Comparison of ENCODE assay signal across 7 mouse cellular contexts in the genomic region with DNA sequence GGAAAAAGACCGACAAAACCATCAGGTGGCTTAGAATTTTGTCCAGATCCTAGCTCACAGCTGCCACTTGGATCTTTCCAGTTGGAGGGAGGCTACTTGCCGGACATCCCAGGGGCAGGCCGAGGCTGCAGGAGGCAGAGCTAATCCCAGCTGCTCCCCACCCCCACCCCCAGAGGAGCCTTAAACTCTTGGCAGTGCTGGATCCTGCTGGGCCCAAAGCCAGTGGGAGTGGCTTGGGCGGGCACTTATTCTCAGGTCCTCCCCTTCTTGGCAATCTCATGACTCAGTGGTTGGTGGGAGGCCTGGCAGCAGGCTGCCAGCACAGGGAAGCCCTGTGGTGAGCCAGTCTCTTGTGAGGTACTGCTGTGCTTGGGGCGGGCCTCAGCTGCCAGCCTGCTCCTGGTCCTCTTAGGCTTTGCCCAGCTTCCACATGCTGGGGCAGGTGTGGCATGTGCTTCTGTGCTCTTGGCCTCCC. TPM values are rescaled to one million over a fixed set of nuclear protein-coding genes. Genes with fewer than 3 reads are reported as not detected.
DNase-seq lines count a peak whose midpoint lies in the region; ATAC-seq lines count a peak whose summit lies in the region.

No protein-coding gene starts in this region.

- DNase-seq in adrenal gland, postnatal 10 days: peak; percentile 94
- peak; percentile 89 to 90 for DNase-seq in heart, adult 18-20 months
- DNase-seq in kidney, adult 11 months: peak; percentile 92
- DNase-seq in limb, embryonic 10.5 days (ENCODE audit: low spot score): no peak
- DNase-seq in midbrain, embryonic 11.5 days (ENCODE audit: low spot score, missing footprints): no peak

- peak overlapping the region; percentile 43; the same call in 1 of the 2 replicates for H3K27ac ChIP-seq in embryonic facial prominence, embryonic 12.5 days
- H3K27ac ChIP-seq in limb, embryonic 10.5 days: peak overlapping the region; percentile 27
- H3K27ac ChIP-seq in midbrain, embryonic 11.5 days (ENCODE audit: low read depth, low read length): peak overlapping the region; percentile 30; the same call in 1 of the 2 replicates
- H3K27ac ChIP-seq in stomach, embryonic 16.5 days (ENCODE audit: low read length): peak overlapping the region; percentile 50

- ATAC-seq in embryonic facial prominence, embryonic 12.5 days (ENCODE audit: insufficient number of reproducible peaks, insufficient read depth, low FRiP score, low TSS enrichment): peak; percentile 68
- ATAC-seq in midbrain, embryonic 11.5 days (ENCODE audit: low FRiP score): peak; percentile 28
- ATAC-seq in stomach, embryonic 16.5 days (ENCODE audit: insufficient read depth, low FRiP score): peak; percentile 83

- H3K4me2 ChIP-seq in embryonic facial prominence, embryonic 12.5 days (replicated peaks): no peak overlapping the region
- no peak overlapping the region for H3K4me2 ChIP-seq in midbrain, embryonic 11.5 days
- no peak overlapping the region for H3K4me2 ChIP-seq in stomach, embryonic 16.5 days (ENCODE audit: low read depth, low read length)

- H3K27me3 ChIP-seq in embryonic facial prominence, embryonic 12.5 days: no peaks in the 10 kb centered on the region
- H3K27me3 ChIP-seq in limb, embryonic 10.5 days (ENCODE audit: low read depth, poor library complexity, severe bottlenecking): no peaks in the 10 kb centered on the region
- no peaks in the 10 kb centered on the region for H3K27me3 ChIP-seq in midbrain, embryonic 11.5 days (ENCODE audit: control insufficient read depth, insufficient read depth, low read length)
- H3K27me3 ChIP-seq in stomach, embryonic 16.5 days (ENCODE audit: control insufficient read depth, insufficient read depth, low read length): no peaks in the 10 kb centered on the region

- H3K36me3 ChIP-seq in embryonic facial prominence, embryonic 12.5 days: 0 out of 2 replicates have a peak, but pooled peaks cover 9% of the 10 kb centered on the region
- peaks cover 16% of the 10 kb centered on the region for H3K36me3 ChIP-seq in limb, embryonic 10.5 days
- H3K36me3 ChIP-seq in midbrain, embryonic 11.5 days (ENCODE audit: control insufficient read depth, insufficient read depth, low read length): no peaks in the 10 kb centered on the region
- no peaks in the 10 kb centered on the region for H3K36me3 ChIP-seq in stomach, embryonic 16.5 days (ENCODE audit: control insufficient read depth, insufficient read depth, low read length)

- no peak overlapping the region for H3K4me3 ChIP-seq in embryonic facial prominence, embryonic 12.5 days
- no peak overlapping the region for H3K4me3 ChIP-seq in limb, embryonic 10.5 days
- H3K4me3 ChIP-seq in midbrain, embryonic 11.5 days (ENCODE audit: low read depth, low read length): no peak overlapping the region
- no peak overlapping the region for H3K4me3 ChIP-seq in stomach, embryonic 16.5 days (replicated peaks; ENCODE audit: low read length)

- H3K9me3 ChIP-seq in embryonic facial prominence, embryonic 12.5 days: no peaks in the 10 kb centered on the region
- no peaks in the 10 kb centered on the region for H3K9me3 ChIP-seq in limb, embryonic 10.5 days (replicated peaks)
- H3K9me3 ChIP-seq in midbrain, embryonic 11.5 days (ENCODE audit: control insufficient read depth, low read length): no peaks in the 10 kb centered on the region
- no peaks in the 10 kb centered on the region for H3K9me3 ChIP-seq in stomach, embryonic 16.5 days (replicated peaks; ENCODE audit: control insufficient read depth, low read length)

- 16% methylated on average over 5 of the region's 5 CpGs for WGBS in embryonic facial prominence, embryonic 12.5 days
- WGBS in limb, embryonic 10.5 days: 24% methylated on average over 5 of the region's 5 CpGs
- 8% methylated on average over 5 of the region's 5 CpGs for WGBS in midbrain, embryonic 11.5 days
- WGBS in stomach, embryonic 16.5 days: 18% methylated on average over 5 of the region's 5 CpGs

- H3K9ac ChIP-seq in embryonic facial prominence, embryonic 12.5 days: no peak overlapping the region
- no peak overlapping the region for H3K9ac ChIP-seq in midbrain, embryonic 11.5 days (ENCODE audit: low read length)
- no peak overlapping the region for H3K9ac ChIP-seq in stomach, embryonic 16.5 days (ENCODE audit: low read length)

- peaks cover 34% of the 10 kb centered on the region for H3K4me1 ChIP-seq in embryonic facial prominence, embryonic 12.5 days
- peaks cover 69% of the 10 kb centered on the region for H3K4me1 ChIP-seq in limb, embryonic 10.5 days
- peaks cover 32% of the 10 kb centered on the region for H3K4me1 ChIP-seq in midbrain, embryonic 11.5 days (ENCODE audit: control insufficient read depth, insufficient read depth, low read length)
- peaks cover 34% of the 10 kb centered on the region for H3K4me1 ChIP-seq in stomach, embryonic 16.5 days (ENCODE audit: control insufficient read depth, insufficient read depth, low read length)

RNA-seq across cellular contexts. Expression of a gene that starts 10.8 kb away (rescaled TPM):
- 10 to 100 TPM; 31.5 to 47.4 TPM for total RNA-seq in adrenal gland, postnatal 10 days (2021)
- 64.1 and 66.1 TPM in 2 replicates for polyA plus RNA-seq in embryonic facial prominence, embryonic 12.5 days (2016; fragmentation: Nextera tagmentation; extraction: Ambion mirVana)
- 10 to 100 TPM in 1 of 2 experiments, 1 to 10 TPM in 1; 8.7 to 11.5 TPM for total RNA-seq in heart, adult 18-20 months (2021)
- polyA plus RNA-seq in limb, embryonic 10.5 days (2016; fragmentation: Nextera tagmentation; extraction: Ambion mirVana): 46.7 and 58.9 TPM in 2 replicates
- polyA plus RNA-seq in midbrain, embryonic 11.5 days (2014; fragmentation: Nextera tagmentation; extraction: Ambion mirVana): 45.8 and 48.8 TPM in 2 replicates
- polyA plus RNA-seq in stomach, embryonic 16.5 days (2015; fragmentation: Nextera tagmentation; extraction: Ambion mirVana): 24.6 and 28.2 TPM in 2 replicates

RNA-seq across cellular contexts. Expression of a gene that starts 17.8 kb away (rescaled TPM):
- total RNA-seq in adrenal gland, postnatal 10 days (2021): 1 to 10 TPM; 2.6 to 3.2 TPM
- polyA plus RNA-seq in embryonic facial prominence, embryonic 12.5 days (2016; fragmentation: Nextera tagmentation; extraction: Ambion mirVana): 0.87 TPM in 1 of 2 replicates, not detected in the other
- total RNA-seq in heart, adult 18-20 months (2021): 1 to 10 TPM; 1.1 to 1.2 TPM
- not detected in 2 replicates for polyA plus RNA-seq in limb, embryonic 10.5 days (2016; fragmentation: Nextera tagmentation; extraction: Ambion mirVana)
- not detected in 2 replicates for polyA plus RNA-seq in midbrain, embryonic 11.5 days (2014; fragmentation: Nextera tagmentation; extraction: Ambion mirVana)
- 7.4 and 8.9 TPM in 2 replicates for polyA plus RNA-seq in stomach, embryonic 16.5 days (2015; fragmentation: Nextera tagmentation; extraction: Ambion mirVana)

RNA-seq across cellular contexts. Expression of a gene that starts 27.0 kb away (rescaled TPM):
- total RNA-seq in adrenal gland, postnatal 10 days (2021): 1 to 10 TPM; 4.3 to 5.4 TPM
- 0.36 TPM in 1 of 2 replicates, not detected in the other for polyA plus RNA-seq in embryonic facial prominence, embryonic 12.5 days (2016; fragmentation: Nextera tagmentation; extraction: Ambion mirVana)
- 1 to 10 TPM; 2.4 to 2.7 TPM for total RNA-seq in heart, adult 18-20 months (2021)
- not detected in 2 replicates for polyA plus RNA-seq in limb, embryonic 10.5 days (2016; fragmentation: Nextera tagmentation; extraction: Ambion mirVana)
- polyA plus RNA-seq in midbrain, embryonic 11.5 days (2014; fragmentation: Nextera tagmentation; extraction: Ambion mirVana): 0.10 and 0.25 TPM in 2 replicates
- 3.2 and 3.5 TPM in 2 replicates for polyA plus RNA-seq in stomach, embryonic 16.5 days (2015; fragmentation: Nextera tagmentation; extraction: Ambion mirVana)

RNA-seq across cellular contexts. Expression of a gene that starts 39.5 kb away (rescaled TPM):
- under 1 TPM in 1 of 2 experiments, not detected in 1; 0.15 TPM for total RNA-seq in adrenal gland, postnatal 10 days (2021)
- not detected in 2 replicates for polyA plus RNA-seq in embryonic facial prominence, embryonic 12.5 days (2016; fragmentation: Nextera tagmentation; extraction: Ambion mirVana)
- not detected for total RNA-seq in heart, adult 18-20 months (2021)
- not detected in 2 replicates for polyA plus RNA-seq in limb, embryonic 10.5 days (2016; fragmentation: Nextera tagmentation; extraction: Ambion mirVana)
- 0.07 TPM in 1 of 2 replicates, not detected in the other for polyA plus RNA-seq in midbrain, embryonic 11.5 days (2014; fragmentation: Nextera tagmentation; extraction: Ambion mirVana)
- polyA plus RNA-seq in stomach, embryonic 16.5 days (2015; fragmentation: Nextera tagmentation; extraction: Ambion mirVana): 562 and 718 TPM in 2 replicates

RNA-seq across cellular contexts. Expression of a gene that starts 55.8 kb away (rescaled TPM):
- 10 to 100 TPM; 64.6 to 75.6 TPM for total RNA-seq in adrenal gland, postnatal 10 days (2021)
- 57.5 and 61.8 TPM in 2 replicates for polyA plus RNA-seq in embryonic facial prominence, embryonic 12.5 days (2016; fragmentation: Nextera tagmentation; extraction: Ambion mirVana)
- 10 to 100 TPM; 42.6 to 43.7 TPM for total RNA-seq in heart, adult 18-20 months (2021)
- 70.3 and 75.9 TPM in 2 replicates for polyA plus RNA-seq in limb, embryonic 10.5 days (2016; fragmentation: Nextera tagmentation; extraction: Ambion mirVana)
- polyA plus RNA-seq in midbrain, embryonic 11.5 days (2014; fragmentation: Nextera tagmentation; extraction: Ambion mirVana): 65.9 and 71.6 TPM in 2 replicates
- 53.5 and 54.0 TPM in 2 replicates for polyA plus RNA-seq in stomach, embryonic 16.5 days (2015; fragmentation: Nextera tagmentation; extraction: Ambion mirVana)

Comparison
In these comparisons a context has a peak if more than half of its experiments do, and no peak if none do; other contexts are left out.
1. DNase-seq: peak in adrenal gland, postnatal 10 days (single experiment), heart, adult 18-20 months (2 of 2) and kidney, adult 11 months (single experiment); none in limb, embryonic 10.5 days (single experiment) and midbrain, embryonic 11.5 days (single experiment).
2. ATAC-seq: peak in every context shown above with its lines; median percentile 83 in stomach, embryonic 16.5 days; 68 in embryonic facial prominence, embryonic 12.5 days; 28 in midbrain, embryonic 11.5 days.
3. Peak in every context shown above with its lines, with median percentiles within 50 percentile points of each other: H3K27ac ChIP-seq.